ENCODE assay signal across 19 mouse cellular contexts in genomic region chr15:11186711-11187110, GRCm38 (mm10).
"Had no signal": no experiment of that assay in that cellular context is flagged by ENCODE, and none has a peak within 500 bp of the region (broad histone marks: within the 10 kb centered on the region; RNA-seq: fewer than 3 reads in every experiment).

No protein-coding gene starts in this region.

- H3K9me3 ChIP-seq: limb, embryonic 12.5 days; limb, embryonic 15.5 days; liver, embryonic 13.5 days; midbrain, embryonic 15.5 days; neural tube, embryonic 13.5 days; stomach, embryonic 15.5 days had no signal

- H3K27me3 ChIP-seq: limb, embryonic 12.5 days; limb, embryonic 15.5 days; liver, embryonic 13.5 days; midbrain, embryonic 15.5 days; neural tube, embryonic 13.5 days; stomach, embryonic 15.5 days had no signal

- H3K4me2 ChIP-seq: limb, embryonic 12.5 days; limb, embryonic 15.5 days; liver, embryonic 13.5 days; midbrain, embryonic 11.5 days; midbrain, embryonic 15.5 days; neural tube, embryonic 13.5 days; stomach, embryonic 15.5 days had no signal

- ATAC-seq: hindbrain, postnatal 0 days; inflammation-experienced regulatory T-cells, adult 6 months; intestine, embryonic 16.5 days; midbrain, embryonic 15.5 days had no signal

- H3K27ac ChIP-seq: hindbrain, postnatal 0 days; limb, embryonic 12.5 days; limb, embryonic 15.5 days; liver, embryonic 13.5 days; midbrain, embryonic 15.5 days; neural tube, embryonic 13.5 days; stomach, embryonic 15.5 days had no signal

- H3K9ac ChIP-seq: limb, embryonic 12.5 days; limb, embryonic 15.5 days; liver, embryonic 13.5 days; midbrain, embryonic 15.5 days; neural tube, embryonic 13.5 days; stomach, embryonic 15.5 days had no signal

- H3K4me1 ChIP-seq: limb, embryonic 12.5 days; limb, embryonic 15.5 days; liver, embryonic 13.5 days; midbrain, embryonic 15.5 days; neural tube, embryonic 13.5 days; stomach, embryonic 15.5 days had no signal

- H3K36me3 ChIP-seq: limb, embryonic 12.5 days; limb, embryonic 15.5 days; liver, embryonic 13.5 days; midbrain, embryonic 15.5 days; neural tube, embryonic 13.5 days; stomach, embryonic 15.5 days had no signal

- DNase-seq: left cerebral cortex, postnatal 4 days; liver, embryonic 13.5 days; lung, adult 2 months; lung, postnatal 14 days; lung, postnatal 4 days; retina, postnatal 1 day; right cerebral cortex, postnatal 25 days; spleen, adult 18-20 months; thymus, postnatal 25 days had no signal

- H3K4me3 ChIP-seq: limb, embryonic 12.5 days; limb, embryonic 15.5 days; liver, embryonic 13.5 days; midbrain, embryonic 15.5 days; myocyte; neural tube, embryonic 13.5 days; stomach, embryonic 15.5 days had no signal
